Mouse (Mus musculus): Measurements from ENCODE around the gene Gm4792. TPM values are rescaled to one million over a fixed set of nuclear protein-coding genes. Genes with fewer than 3 reads are reported as not detected.

Gm4792 gene
- polyA plus RNA-seq, 1 experiment from 2014 or later: 0.78 TPM

- WGBS: 2% methylated on average over 19 of the region's 19 CpGs
- DNase-seq: no peak
- peaks cover 14% of the 10 kb centered on the region for H3K4me1 ChIP-seq (ENCODE audit: control insufficient read depth, insufficient read depth, low read length)
Measured at GRCm38 (mm10) chr10:94311511-94312006, 13.1 kb upstream of the Gm4792 start, which contains the start of gene Tmcc3. TSS of gene Tmcc3 (plus strand) at chr10:94311949.

GRCm38 (mm10) chr10:94310499-94311267 lies 12.2 kb upstream of the Gm4792 start:
- Histone ChIP-seq H3K27me3 (ENCODE audit: control insufficient read depth, insufficient read depth, low read length) (no peaks in the 10 kb centered on the region), H3K4me3 (replicated peaks; ENCODE audit: low read depth, low read length) (no peak overlapping the region), H3K9ac (replicated peaks; ENCODE audit: low read length) (no peak overlapping the region), H3K4me1 (ENCODE audit: control insufficient read depth, insufficient read depth, low read length) (peaks cover 14% of the 10 kb centered on the region), H3K9me3 (ENCODE audit: control insufficient read depth, low read length) (no peaks in the 10 kb centered on the region), H3K36me3 (ENCODE audit: control insufficient read depth, insufficient read depth, low read length) (no peaks in the 10 kb centered on the region), H3K27ac (replicated peaks; ENCODE audit: low read depth, low read length) (no peak overlapping the region), H3K4me2 (ENCODE audit: low read length) (no peak overlapping the region)
- ATAC-seq (ENCODE audit: low FRiP score, low TSS enrichment): no peak
- DNase-seq: no peak
- WGBS: 50% methylated on average over 9 of the region's 9 CpGs

More at GRCm38 (mm10) chr10:94311511-94312006, 13.1 kb upstream of the Gm4792 start, which contains the start of gene Tmcc3:
- H3K4me2 ChIP-seq (ENCODE audit: low read length): peak within 1 kb of the TSS; percentile 94
- H3K4me3 ChIP-seq (replicated peaks; ENCODE audit: low read depth, low read length): peak within 1 kb of the TSS; percentile 43
- H3K27me3 ChIP-seq (ENCODE audit: control insufficient read depth, insufficient read depth, low read length): no peaks in the 10 kb centered on the region
- H3K9me3 ChIP-seq (ENCODE audit: control insufficient read depth, low read length): no peaks in the 10 kb centered on the region
- ATAC-seq (ENCODE audit: low FRiP score, low TSS enrichment): no peak
- H3K9ac ChIP-seq (replicated peaks; ENCODE audit: low read length): peak within 1 kb of the TSS; percentile 52
- no peaks in the 10 kb centered on the region for H3K36me3 ChIP-seq (ENCODE audit: control insufficient read depth, insufficient read depth, low read length)
- 0 out of 2 replicates have a peak within 1 kb of the TSS, but pooled peaks have one; percentile 20 for H3K27ac ChIP-seq (replicated peaks; ENCODE audit: low read depth, low read length)

GRCm38 (mm10) chr10:94305526-94305925 lies 7.0 kb upstream of the Gm4792 start:
- no peaks in the 10 kb centered on the region for H3K4me1 ChIP-seq (ENCODE audit: control insufficient read depth, insufficient read depth, low read length)
- no peaks in the 10 kb centered on the region for H3K36me3 ChIP-seq (ENCODE audit: control insufficient read depth, insufficient read depth, low read length)
- ATAC-seq (ENCODE audit: low FRiP score, low TSS enrichment) (no peak), DNase-seq (peak; percentile 23)
- H3K27ac ChIP-seq (replicated peaks; ENCODE audit: low read depth, low read length): no peak overlapping the region
- WGBS: 71% methylated on average over 5 of the region's 5 CpGs
- no peak overlapping the region for H3K4me3 ChIP-seq (replicated peaks; ENCODE audit: low read depth, low read length)
- no peak overlapping the region for H3K4me2 ChIP-seq (ENCODE audit: low read length)
- no peak overlapping the region for H3K9ac ChIP-seq (replicated peaks; ENCODE audit: low read length)
- no peaks in the 10 kb centered on the region for H3K9me3 ChIP-seq (ENCODE audit: control insufficient read depth, low read length)
- H3K27me3 ChIP-seq (ENCODE audit: control insufficient read depth, insufficient read depth, low read length): no peaks in the 10 kb centered on the region

- H3K27ac ChIP-seq (replicated peaks; ENCODE audit: low read depth, low read length): peak overlapping the region; percentile 67
Measured at GRCm38 (mm10) chr10:94304064-94304657, 5.7 kb upstream of the Gm4792 start.

GRCm38 (mm10) chr10:94299301-94299700 lies 798 bp upstream of the Gm4792 start:
- H3K9ac ChIP-seq (replicated peaks; ENCODE audit: low read length): no peak overlapping the region
- H3K4me1 ChIP-seq (ENCODE audit: control insufficient read depth, insufficient read depth, low read length): peaks cover 21% of the 10 kb centered on the region
- DNase-seq: no peak
- H3K4me3 ChIP-seq (replicated peaks; ENCODE audit: low read depth, low read length): no peak overlapping the region
- no peaks in the 10 kb centered on the region for H3K9me3 ChIP-seq (ENCODE audit: control insufficient read depth, low read length)
- H3K27ac ChIP-seq (replicated peaks; ENCODE audit: low read depth, low read length): no peak overlapping the region
- no peak for ATAC-seq (ENCODE audit: low FRiP score, low TSS enrichment)
- no peak overlapping the region for H3K4me2 ChIP-seq (ENCODE audit: low read length)
- H3K36me3 ChIP-seq (ENCODE audit: control insufficient read depth, insufficient read depth, low read length): no peaks in the 10 kb centered on the region
- 96% methylated on average over 2 of the region's 2 CpGs for WGBS
- no peaks in the 10 kb centered on the region for H3K27me3 ChIP-seq (ENCODE audit: control insufficient read depth, insufficient read depth, low read length)

More at GRCm38 (mm10) chr10:94304064-94304657, 5.7 kb upstream of the Gm4792 start:
- H3K4me2 ChIP-seq (ENCODE audit: low read length): no peak overlapping the region; the same call in 1 of the 2 replicates
- no peaks in the 10 kb centered on the region for H3K27me3 ChIP-seq (ENCODE audit: control insufficient read depth, insufficient read depth, low read length)
- no peak overlapping the region for H3K9ac ChIP-seq (replicated peaks; ENCODE audit: low read length)
- H3K9me3 ChIP-seq (ENCODE audit: control insufficient read depth, low read length): no peaks in the 10 kb centered on the region
- DNase-seq (peak; percentile 47), ATAC-seq (ENCODE audit: low FRiP score, low TSS enrichment) (no peak)
- no peak overlapping the region for H3K4me3 ChIP-seq (replicated peaks; ENCODE audit: low read depth, low read length)
- no peaks in the 10 kb centered on the region for H3K4me1 ChIP-seq (ENCODE audit: control insufficient read depth, insufficient read depth, low read length)
- 43% methylated on average over 9 of the region's 9 CpGs for WGBS
- no peaks in the 10 kb centered on the region for H3K36me3 ChIP-seq (ENCODE audit: control insufficient read depth, insufficient read depth, low read length)

- Histone ChIP-seq H3K9me3 (ENCODE audit: control insufficient read depth, low read length) (no peaks in the 10 kb centered on the region), H3K27me3 (ENCODE audit: control insufficient read depth, insufficient read depth, low read length) (no peaks in the 10 kb centered on the region), H3K36me3 (ENCODE audit: control insufficient read depth, insufficient read depth, low read length) (no peaks in the 10 kb centered on the region), H3K4me1 (ENCODE audit: control insufficient read depth, insufficient read depth, low read length) (peaks cover 24% of the 10 kb centered on the region), H3K9ac (replicated peaks; ENCODE audit: low read length) (no peak overlapping the region), H3K4me3 (replicated peaks; ENCODE audit: low read depth, low read length) (no peak overlapping the region), H3K4me2 (ENCODE audit: low read length) (no peak overlapping the region), H3K27ac (replicated peaks; ENCODE audit: low read depth, low read length) (peak overlapping the region; percentile 66; the same call in 1 of the 2 replicates)
- WGBS: 95% methylated on average over 5 of the region's 5 CpGs
- no peak for ATAC-seq (ENCODE audit: low FRiP score, low TSS enrichment)
- no peak for DNase-seq
Measured at GRCm38 (mm10) chr10:94295923-94296605, 2.4 kb downstream of the Gm4792 start.

- Histone ChIP-seq H3K36me3 (ENCODE audit: control insufficient read depth, insufficient read depth, low read length) (no peaks in the 10 kb centered on the region), H3K4me3 (replicated peaks; ENCODE audit: low read depth, low read length) (no peak overlapping the region), H3K9ac (replicated peaks; ENCODE audit: low read length) (no peak overlapping the region), H3K27me3 (ENCODE audit: control insufficient read depth, insufficient read depth, low read length) (no peaks in the 10 kb centered on the region), H3K27ac (replicated peaks; ENCODE audit: low read depth, low read length) (peak overlapping the region; percentile 66), H3K4me2 (ENCODE audit: low read length) (no peak overlapping the region), H3K4me1 (ENCODE audit: control insufficient read depth, insufficient read depth, low read length) (peaks cover 24% of the 10 kb centered on the region), H3K9me3 (ENCODE audit: control insufficient read depth, low read length) (no peaks in the 10 kb centered on the region)
- ATAC-seq (ENCODE audit: low FRiP score, low TSS enrichment) (peak; percentile 77), DNase-seq (peak; percentile 74)
- WGBS: 23% methylated on average over 6 of the region's 6 CpGs
Measured at GRCm38 (mm10) chr10:94294933-94295750, 3.4 kb downstream of the Gm4792 start.

GRCm38 (mm10) chr10:94294437-94294836 lies 4.1 kb downstream of the Gm4792 start:
- Histone ChIP-seq H3K27ac (replicated peaks; ENCODE audit: low read depth, low read length) (peak overlapping the region; percentile 66), H3K4me3 (replicated peaks; ENCODE audit: low read depth, low read length) (no peak overlapping the region), H3K9me3 (ENCODE audit: control insufficient read depth, low read length) (no peaks in the 10 kb centered on the region), H3K36me3 (ENCODE audit: control insufficient read depth, insufficient read depth, low read length) (no peaks in the 10 kb centered on the region), H3K9ac (replicated peaks; ENCODE audit: low read length) (no peak overlapping the region), H3K4me2 (ENCODE audit: low read length) (no peak overlapping the region), H3K27me3 (ENCODE audit: control insufficient read depth, insufficient read depth, low read length) (no peaks in the 10 kb centered on the region), H3K4me1 (ENCODE audit: control insufficient read depth, insufficient read depth, low read length) (peaks cover 24% of the 10 kb centered on the region)
- 70% methylated on average over 5 of the region's 5 CpGs for WGBS
- DNase-seq: no peak
- no peak for ATAC-seq (ENCODE audit: low FRiP score, low TSS enrichment)
